ENCODE assay signal across 26 mouse cellular contexts in the genomic region with DNA sequence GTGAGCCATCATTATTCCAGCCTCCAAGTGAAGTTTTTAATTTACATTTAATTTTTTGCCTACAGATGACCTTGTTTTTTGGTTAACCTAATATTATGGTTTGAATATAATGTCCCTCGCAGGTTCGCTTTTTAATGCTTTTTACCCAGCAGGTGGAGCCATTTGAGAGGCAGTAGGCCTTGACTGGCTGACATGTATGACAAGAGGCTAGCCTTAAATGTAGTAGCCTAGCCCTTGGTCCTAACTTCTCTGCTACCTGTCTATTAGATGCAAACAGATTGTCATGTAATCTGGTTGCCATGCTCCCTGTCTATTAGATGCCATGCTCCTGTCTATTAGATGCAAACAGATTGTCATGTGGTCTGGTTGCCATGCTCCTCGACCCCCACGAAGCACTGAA. TPM values are rescaled to one million over a fixed set of nuclear protein-coding genes. Genes with fewer than 3 reads are reported as not detected.
DNase-seq lines count a peak whose midpoint lies in the region; ATAC-seq and TF ChIP-seq lines count a peak whose summit lies in the region.
"Had no signal": no experiment of that assay in that cellular context is flagged by ENCODE, and none has a peak within 500 bp of the region (broad histone marks: within the 10 kb centered on the region; RNA-seq: fewer than 3 reads in every experiment).

No protein-coding gene starts in this region.

- no peak overlapping the region for H3K4me3 ChIP-seq in heart, adult 2 months
- no peak overlapping the region for H3K4me3 ChIP-seq in heart, embryonic 10.5 days
- no peak overlapping the region for H3K4me3 ChIP-seq in lung, postnatal 0 days (ENCODE audit: low read depth, low read length)
- H3K4me3 ChIP-seq in CH12.LX (replicated peaks in 1 of 3; ENCODE audit: low read depth in 2 of 3, low read length in 2 of 3, poor library complexity in 1 of 3): no peak overlapping the region
- H3K4me3 ChIP-seq: forebrain, embryonic 13.5 days; heart, embryonic 15.5 days; hindbrain, embryonic 15.5 days; midbrain, embryonic 10.5 days; neural tube, embryonic 15.5 days had no signal

- no peak for TF ChIP-seq POLR2A in heart, adult 2 months (IDR thresholded peaks at IDR 0.05; ENCODE audit: insufficient read depth, low read depth, low read length)
- no peak for TF ChIP-seq POLR2A in CH12.LX (IDR thresholded peaks at IDR 0.05; ENCODE audit: low read depth, low read length)

- no peaks in the 10 kb centered on the region for H3K9me3 ChIP-seq in heart, embryonic 10.5 days
- H3K9me3 ChIP-seq in lung, postnatal 0 days (ENCODE audit: low read length): no peaks in the 10 kb centered on the region
- H3K9me3 ChIP-seq in CH12.LX (replicated peaks; ENCODE audit: low read length): no peaks in the 10 kb centered on the region
- H3K9me3 ChIP-seq: forebrain, embryonic 13.5 days; G1E; heart, embryonic 15.5 days; hindbrain, embryonic 15.5 days; midbrain, embryonic 10.5 days; neural tube, embryonic 15.5 days had no signal

- intact Hi-C loops in heart, adult 2 months (cut with DNase I): no loop called here

- H3K27me3 ChIP-seq in heart, adult 2 months (ENCODE audit: control insufficient read depth, insufficient read depth, low read length): no peaks in the 10 kb centered on the region
- H3K27me3 ChIP-seq in heart, embryonic 10.5 days (ENCODE audit: insufficient read depth, poor library complexity, severe bottlenecking): no peaks in the 10 kb centered on the region
- no peaks in the 10 kb centered on the region for H3K27me3 ChIP-seq in lung, postnatal 0 days (replicated peaks; ENCODE audit: insufficient read depth, low read length)
- no peaks in the 10 kb centered on the region for H3K27me3 ChIP-seq in CH12.LX (replicated peaks)
- H3K27me3 ChIP-seq: forebrain, embryonic 13.5 days; heart, embryonic 15.5 days; hindbrain, embryonic 15.5 days; neural tube, embryonic 15.5 days had no signal

- 93% methylated on average over 4 of the region's 4 CpGs for WGBS in heart, adult 2 months
- 93% methylated on average over 4 of the region's 4 CpGs for WGBS in heart, embryonic 10.5 days
- 76% methylated on average over 4 of the region's 4 CpGs for WGBS in lung, postnatal 0 days

- DNase-seq in heart, adult 2 months: no peak
- DNase-seq in heart, embryonic 10.5 days (ENCODE audit: low spot score): no peak
- no peak for DNase-seq in lung, postnatal 0 days (ENCODE audit: low spot score)
- DNase-seq in lung, postnatal 14 days: no peak
- peak; percentile 18 for DNase-seq in CH12.LX (ENCODE audit: extremely low read depth)
- no peak for DNase-seq in right cerebral cortex, adult 18-20 months
- DNase-seq in frontal cortex, adult 2 months (ENCODE audit: extremely low spot score in 1 of 2, low spot score in 1 of 2): no peak
- DNase-seq: adrenal gland, postnatal 14 days; cerebellum, adult 9-10 months; gastrocnemius, postnatal 25 days; heart, postnatal 4 days; kidney, postnatal 14 days; layer of hippocampus, postnatal 36 days; liver, postnatal 0 days; thymus, adult 2 months; thymus, postnatal 4 days had no signal

- TF ChIP-seq CTCF in heart, adult 2 months (IDR thresholded peaks at IDR 0.05): peak; percentile 12; the same call in 1 of the 2 replicates
- peak; percentile 25; the same call in 1 of the 2 replicates for TF ChIP-seq CTCF in lung, postnatal 0 days (IDR thresholded peaks at IDR 0.05)
- TF ChIP-seq CTCF in CH12.LX (conservative IDR thresholded peaks at IDR 0.05 in 1 of 2, IDR thresholded peaks at IDR 0.05 in 1 of 2; ENCODE audit: low read depth in 2 of 2, low read length in 2 of 2): peak in 1 of 2 experiments; percentile 57; a peak in 2 of 4 replicates

- peak; percentile 35 for TF ChIP-seq RAD21 in CH12.LX (IDR thresholded peaks at IDR 0.05; ENCODE audit: low read depth, low read length)

- H3K36me3 ChIP-seq in heart, adult 2 months (ENCODE audit: control insufficient read depth, insufficient read depth, low read length): no peaks in the 10 kb centered on the region
- no peaks in the 10 kb centered on the region for H3K36me3 ChIP-seq in heart, embryonic 10.5 days
- no peaks in the 10 kb centered on the region for H3K36me3 ChIP-seq in lung, postnatal 0 days (ENCODE audit: insufficient read depth, low read length)
- H3K36me3 ChIP-seq in CH12.LX (replicated peaks in 1 of 2; ENCODE audit: control insufficient read depth in 1 of 2, insufficient read depth in 1 of 2, low read length in 1 of 2): no peaks in the 10 kb centered on the region
- H3K36me3 ChIP-seq: G1E; heart, embryonic 15.5 days; hindbrain, embryonic 15.5 days; midbrain, embryonic 10.5 days; neural tube, embryonic 15.5 days had no signal

- TF ChIP-seq EP300 in heart, adult 2 months (IDR thresholded peaks at IDR 0.05; ENCODE audit: insufficient read depth, low read depth, low read length): no peak
- no peak for TF ChIP-seq EP300 in lung, postnatal 0 days (IDR thresholded peaks at IDR 0.05)
- TF ChIP-seq EP300 in CH12.LX (IDR thresholded peaks at IDR 0.05; ENCODE audit: low read length): no peak

- H3K79me2 ChIP-seq in heart, adult 2 months (replicated peaks; ENCODE audit: control insufficient read depth, insufficient read depth, low read length): no peaks in the 10 kb centered on the region
- H3K79me2 ChIP-seq in CH12.LX (replicated peaks; ENCODE audit: control insufficient read depth, extremely low read depth, insufficient read depth, poor library complexity, severe bottlenecking): no peaks in the 10 kb centered on the region

- H3K4me2 ChIP-seq in lung, postnatal 0 days (replicated peaks; ENCODE audit: low read depth, low read length): no peak overlapping the region
- no peak overlapping the region for H3K4me2 ChIP-seq in CH12.LX (ENCODE audit: insufficient read depth, low read depth, poor library complexity, severe bottlenecking)
- H3K4me2 ChIP-seq: forebrain, embryonic 13.5 days; heart, embryonic 15.5 days; hindbrain, embryonic 15.5 days; liver, embryonic 11.5 days; neural tube, embryonic 15.5 days had no signal

- dilution Hi-C loops in CH12.LX (cut with MboI; ENCODE audit: extremely low pct_ligation_motif_present, extremely low pct_unique_long_range_greater_than_20kb, low sequenced_read_pairs): no loop called here

- no peak for ATAC-seq in lung, postnatal 0 days
- 0 out of 2 replicates have a peak, but pooled peaks have one; percentile 42 for ATAC-seq in megakaryocyte progenitor cell, adult 5-6 weeks (replicated peaks; ENCODE audit: poor library complexity)
- ATAC-seq: forebrain, embryonic 13.5 days; intestine, embryonic 16.5 days; liver, postnatal 0 days had no signal

- H3K27ac ChIP-seq in heart, adult 2 months: no peak overlapping the region
- no peak overlapping the region for H3K27ac ChIP-seq in heart, embryonic 10.5 days
- no peak overlapping the region for H3K27ac ChIP-seq in lung, postnatal 0 days (ENCODE audit: low read length)
- no peak overlapping the region for H3K27ac ChIP-seq in CH12.LX (ENCODE audit: insufficient read depth, low read depth)
- H3K27ac ChIP-seq: forebrain, embryonic 13.5 days; heart, embryonic 15.5 days; hindbrain, embryonic 15.5 days; macrophage; midbrain, embryonic 10.5 days; neural tube, embryonic 15.5 days had no signal

- in situ Hi-C loops in CH12.LX (cut with MboI; ENCODE audit: low pct_ligation_motif_present, low pct_unique_long_range_greater_than_20kb, low sequenced_read_pairs): loop anchor here (10.0 kb wide), 1 partner anchor 93 kb away; no protein-coding TSS in a partner anchor

- H3K9ac ChIP-seq in heart, adult 2 months (ENCODE audit: low read depth, low read length): no peak overlapping the region
- no peak overlapping the region for H3K9ac ChIP-seq in lung, postnatal 0 days (replicated peaks; ENCODE audit: low read depth)
- H3K9ac ChIP-seq in CH12.LX (ENCODE audit: insufficient read depth, low read depth): no peak overlapping the region
- H3K9ac ChIP-seq: forebrain, embryonic 13.5 days; heart, embryonic 15.5 days; hindbrain, embryonic 15.5 days; liver, postnatal 0 days; neural tube, embryonic 15.5 days had no signal

- H3K4me1 ChIP-seq in heart, adult 2 months (ENCODE audit: control insufficient read depth, insufficient read depth, low read length): no peaks in the 10 kb centered on the region
- peaks cover 7% of the 10 kb centered on the region; the same call in 1 of the 2 replicates for H3K4me1 ChIP-seq in heart, embryonic 10.5 days
- H3K4me1 ChIP-seq in lung, postnatal 0 days (ENCODE audit: insufficient read depth, low read depth, low read length): peaks cover 4% of the 10 kb centered on the region; the same call in 1 of the 2 replicates
- peaks cover 11 to 25% of the 10 kb centered on the region in 2 experiments for H3K4me1 ChIP-seq in CH12.LX (ENCODE audit: control insufficient read depth in 1 of 2, insufficient read depth in 2 of 2)
- H3K4me1 ChIP-seq: forebrain, embryonic 13.5 days; heart, embryonic 15.5 days; hindbrain, embryonic 15.5 days; neural tube, embryonic 15.5 days had no signal

TF ChIP-seq in CH12.LX, 34 proteins besides CTCF, POLR2A, EP300 and RAD21:
- no peak for TF ChIP-seq RCOR1 (conservative IDR thresholded peaks at IDR 0.05; ENCODE audit: low read depth, low read length)
- TF ChIP-seq SMC3 (IDR thresholded peaks at IDR 0.05; ENCODE audit: low read depth, low read length): peak; percentile 46
- TF ChIP-seq ZMIZ1 (IDR thresholded peaks at IDR 0.05; ENCODE audit: low read depth, low read length): no peak

RNA-seq across cellular contexts. Expression of a gene that starts 9.4 kb away (rescaled TPM):
- 10 to 100 TPM; 70.8 to 77.2 TPM for total RNA-seq in heart, adult 2 months (2021)
- polyA plus RNA-seq in heart, adult 2 months (2012; rRNA removed): 25.8 and 55.0 TPM in 2 replicates
- polyA plus RNA-seq in heart, embryonic 10.5 days (2016; fragmentation: Nextera tagmentation; extraction: Ambion mirVana): 30.1 and 31.7 TPM in 2 replicates
- 33.2 and 37.7 TPM in 2 replicates for polyA plus RNA-seq in lung, postnatal 0 days (2015; fragmentation: Nextera tagmentation; extraction: Ambion mirVana)
- 35.1 and 40.2 TPM in 2 replicates for total RNA-seq in CH12.LX (2012; rRNA removed)
- 59.1 and 66.3 TPM in 2 replicates for total RNA-seq in CH12.LX (2014; rRNA removed)
- 37.0 and 43.1 TPM in 2 replicates for polyA plus RNA-seq in CH12.LX (2012; ENCODE audit: insufficient read length, low read depth)
- total RNA-seq in megakaryocyte progenitor cell, adult 5-6 weeks (2015): 22.8 and 22.9 TPM in 2 replicates
- total RNA-seq in megakaryocyte progenitor cell, adult 5-6 weeks (2017): 48.4 and 65.7 TPM in 2 replicates
- 16.2 and 16.3 TPM in 2 replicates for polyA plus RNA-seq in frontal cortex, adult 2 months (2012; rRNA removed)
